Mouse (Mus musculus): Measurements from ENCODE around the gene Tmem104. TPM values are rescaled to one million over a fixed set of nuclear protein-coding genes. Genes with fewer than 3 reads are reported as not detected.

Tmem104 gene
- polyA plus RNA-seq, 1 experiment from 2014 or later: 15.1 TPM

DNA sequence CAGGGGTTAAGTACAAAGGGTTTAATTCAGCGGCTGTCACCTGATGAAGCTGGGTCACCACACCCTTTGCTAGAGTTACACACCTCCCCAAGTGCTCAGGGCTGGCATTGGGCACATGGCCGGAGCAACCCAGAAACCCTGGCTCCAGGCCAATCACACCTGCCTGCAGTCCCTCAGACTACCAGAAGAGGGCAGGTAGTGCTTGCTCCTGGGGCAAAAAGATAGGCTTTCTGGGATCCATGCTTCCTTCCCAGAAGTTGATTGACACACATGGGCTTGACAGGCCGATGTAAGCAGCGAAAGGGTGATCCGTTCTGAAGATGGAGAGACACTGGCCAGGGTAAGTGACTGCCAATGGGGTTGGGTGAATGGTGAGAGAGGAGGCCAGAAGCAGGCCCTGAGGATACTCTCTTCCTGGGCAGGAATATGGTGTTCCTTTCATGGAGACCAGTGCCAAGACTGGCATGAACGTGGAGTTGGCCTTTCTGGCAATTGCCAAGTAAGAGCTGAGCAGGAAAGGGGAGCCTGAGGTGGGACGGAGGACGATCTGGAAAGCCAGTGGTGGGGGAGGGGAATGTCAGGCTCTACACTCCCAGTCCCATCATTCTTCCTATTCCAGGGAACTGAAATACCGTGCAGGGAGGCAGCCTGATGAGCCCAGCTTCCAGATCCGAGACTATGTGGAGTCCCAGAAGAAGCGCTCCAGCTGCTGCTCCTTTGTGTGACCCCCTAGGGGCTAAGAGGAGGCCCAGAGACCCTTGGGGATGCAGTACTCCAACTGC is 27.1 kb upstream of the Tmem104 start:
- Histone ChIP-seq H3K27ac (replicated peaks) (no peak overlapping the region), H3K36me3 (no peaks in the 10 kb centered on the region), H3K9me3 (0 out of 2 replicates have a peak, but pooled peaks cover 4% of the 10 kb centered on the region), H3K4me3 (no peak overlapping the region), H3K4me2 (no peak overlapping the region), H3K27me3 (peaks cover 48% of the 10 kb centered on the region), H3K9ac (no peak overlapping the region), H3K4me1 (replicated peaks) (peaks cover 28% of the 10 kb centered on the region)
- 42% methylated on average over 11 of the region's 11 CpGs for WGBS
- ATAC-seq (ENCODE audit: low FRiP score, low read depth): no peak

DNA sequence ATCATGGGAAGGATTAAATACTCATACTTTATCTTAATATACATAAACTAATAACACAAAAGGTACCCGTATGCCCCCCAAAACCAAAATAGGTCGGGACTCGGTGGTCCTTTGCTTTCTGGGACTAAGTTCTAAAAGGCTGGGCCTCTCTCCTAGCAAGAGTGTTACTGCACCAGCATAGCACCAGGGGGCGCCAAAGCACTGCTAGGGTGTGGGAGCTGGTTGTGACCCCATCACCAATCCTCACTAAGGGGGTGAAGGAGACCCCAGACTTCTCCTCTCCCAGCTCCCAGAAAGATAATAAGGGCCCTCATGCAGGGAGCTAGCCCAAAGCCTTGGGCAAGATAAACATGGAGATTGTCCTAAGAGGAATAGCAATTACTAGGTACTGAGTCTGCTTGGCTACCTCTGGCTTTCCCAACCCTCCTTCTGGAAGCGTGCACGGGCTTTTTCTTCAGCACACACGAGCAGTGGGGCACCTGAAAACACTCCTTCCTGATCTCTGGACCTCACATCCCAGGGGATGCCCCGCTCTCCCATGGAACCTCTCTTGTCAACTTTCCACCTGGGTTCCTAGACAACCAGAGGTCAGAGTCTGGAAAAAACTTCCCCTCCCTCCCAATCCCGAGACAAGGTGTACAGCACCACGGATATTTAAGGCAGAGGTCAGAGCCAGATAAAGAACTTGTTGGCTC is 26.3 kb upstream of the Tmem104 start:
- Histone ChIP-seq H3K27ac (replicated peaks) (no peak overlapping the region), H3K4me3 (no peak overlapping the region), H3K4me2 (no peak overlapping the region), H3K4me1 (replicated peaks) (peaks cover 28% of the 10 kb centered on the region), H3K9ac (no peak overlapping the region), H3K9me3 (0 out of 2 replicates have a peak, but pooled peaks cover 4% of the 10 kb centered on the region), H3K36me3 (no peaks in the 10 kb centered on the region), H3K27me3 (peaks cover 42% of the 10 kb centered on the region)
- WGBS: 32% methylated on average over 10 of the region's 10 CpGs
- no peak for ATAC-seq (ENCODE audit: low FRiP score, low read depth)

DNA sequence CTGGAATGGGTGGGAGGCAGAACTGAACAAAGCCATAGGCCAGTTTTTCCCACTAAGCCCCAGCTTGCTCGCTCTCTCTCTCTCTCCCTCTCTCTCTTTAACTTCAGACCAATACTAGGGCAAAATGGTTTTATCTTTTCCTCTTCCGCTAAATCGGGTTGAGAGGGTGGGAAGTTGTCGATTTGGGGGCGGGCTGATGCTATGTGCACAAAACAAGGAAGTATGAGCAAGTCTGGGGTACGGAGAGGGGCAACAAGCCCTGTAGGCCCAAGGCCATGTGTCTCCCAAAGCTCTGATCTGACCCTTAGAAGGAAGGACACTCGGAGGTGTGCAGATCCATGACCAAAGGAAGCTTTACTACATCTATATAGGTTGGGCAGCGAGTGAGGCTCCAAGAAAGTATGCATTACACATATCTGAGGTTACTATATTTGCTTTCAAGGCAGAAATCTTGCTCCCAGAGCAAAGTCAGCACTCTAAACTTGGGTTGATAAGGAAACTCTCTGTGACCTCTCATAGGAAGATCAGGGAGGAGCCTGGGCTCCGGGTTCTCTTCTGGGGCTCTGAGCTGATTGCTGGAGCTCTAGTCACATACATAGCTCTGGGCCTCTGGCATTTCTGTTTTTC is 25.6 kb upstream of the Tmem104 start:
- H3K27me3 ChIP-seq: peaks cover 37% of the 10 kb centered on the region
- H3K4me3 ChIP-seq: no peak overlapping the region
- H3K9ac ChIP-seq: no peak overlapping the region
- 67% methylated on average over 9 of the region's 9 CpGs for WGBS
- H3K4me2 ChIP-seq: no peak overlapping the region
- H3K4me1 ChIP-seq (replicated peaks): peaks cover 28% of the 10 kb centered on the region
- no peak for ATAC-seq (ENCODE audit: low FRiP score, low read depth)
- no peak overlapping the region for H3K27ac ChIP-seq (replicated peaks)
- H3K36me3 ChIP-seq: no peaks in the 10 kb centered on the region
- H3K9me3 ChIP-seq: 0 out of 2 replicates have a peak, but pooled peaks cover 4% of the 10 kb centered on the region

DNA sequence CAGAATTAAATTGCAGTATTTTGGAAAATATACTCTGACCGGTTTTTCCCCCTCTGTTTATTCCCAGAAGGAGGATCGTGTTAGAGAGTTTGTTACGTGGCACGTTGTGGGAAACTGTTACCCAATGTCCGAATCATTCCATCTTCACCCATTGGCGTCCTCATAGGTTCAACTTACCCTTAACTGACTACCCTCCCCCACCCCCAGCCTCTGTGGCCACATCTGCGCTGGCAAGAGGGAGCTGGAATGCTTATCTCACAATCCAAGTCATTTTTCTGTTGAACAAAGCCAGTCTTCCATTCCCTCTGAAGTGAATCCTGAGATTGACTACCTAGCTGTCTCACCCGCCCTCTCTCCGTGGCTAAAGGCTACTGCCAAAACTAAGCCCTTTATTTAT is 25.1 kb upstream of the Tmem104 start:
- Histone ChIP-seq H3K9me3 (0 out of 2 replicates have a peak, but pooled peaks cover 4% of the 10 kb centered on the region), H3K4me3 (no peak overlapping the region), H3K36me3 (no peaks in the 10 kb centered on the region), H3K4me1 (replicated peaks) (peaks cover 28% of the 10 kb centered on the region), H3K27me3 (peaks cover 34% of the 10 kb centered on the region), H3K9ac (no peak overlapping the region), H3K4me2 (peak overlapping the region; percentile 54), H3K27ac (replicated peaks) (0 out of 2 replicates have a peak overlapping the region, but pooled peaks have one; percentile 52)
- WGBS: 24% methylated on average over 9 of the region's 9 CpGs
- ATAC-seq (ENCODE audit: low FRiP score, low read depth): no peak

DNA sequence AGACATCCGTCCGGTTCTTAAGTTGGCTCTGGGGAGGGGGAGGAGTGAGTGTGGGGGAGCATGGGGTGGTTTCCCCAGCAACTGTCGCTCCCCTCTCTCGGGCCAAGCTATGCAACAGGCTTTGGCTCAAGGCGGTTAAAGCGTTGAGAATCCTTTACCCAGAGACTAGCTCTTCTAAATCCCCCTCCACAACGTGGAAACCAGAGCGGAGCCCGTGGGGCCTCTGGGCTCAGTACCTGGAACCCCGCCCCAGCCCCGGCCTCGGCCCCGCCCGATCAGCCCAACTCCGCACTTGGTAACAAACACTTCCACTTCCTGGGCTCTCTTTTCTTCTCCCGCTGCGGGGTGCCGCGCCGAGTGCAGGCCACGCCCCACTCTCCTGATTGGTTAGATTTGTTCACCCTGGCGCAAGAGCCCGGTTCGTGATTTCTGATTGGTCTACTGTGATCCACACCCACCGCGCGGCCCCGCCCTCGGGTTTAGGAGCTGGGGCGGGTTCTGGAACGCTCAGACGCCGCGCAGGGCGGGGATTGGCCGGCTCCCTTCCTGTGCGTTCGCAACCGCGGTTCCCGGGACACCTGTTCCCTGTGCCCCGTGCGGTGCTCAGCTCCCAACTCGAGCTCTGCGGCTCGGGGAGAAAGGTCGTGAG is 24.3 kb upstream of the Tmem104 start, which contains the start of gene Slc9a3r1:
Gene Slc9a3r1, plus strand, starts transcription at position 510 of the 649 bp plus-strand sequence.
- Histone ChIP-seq H3K4me3 (peak within 1 kb of the TSS; percentile 49), H3K4me1 (replicated peaks) (peaks cover 28% of the 10 kb centered on the region)

DNA sequence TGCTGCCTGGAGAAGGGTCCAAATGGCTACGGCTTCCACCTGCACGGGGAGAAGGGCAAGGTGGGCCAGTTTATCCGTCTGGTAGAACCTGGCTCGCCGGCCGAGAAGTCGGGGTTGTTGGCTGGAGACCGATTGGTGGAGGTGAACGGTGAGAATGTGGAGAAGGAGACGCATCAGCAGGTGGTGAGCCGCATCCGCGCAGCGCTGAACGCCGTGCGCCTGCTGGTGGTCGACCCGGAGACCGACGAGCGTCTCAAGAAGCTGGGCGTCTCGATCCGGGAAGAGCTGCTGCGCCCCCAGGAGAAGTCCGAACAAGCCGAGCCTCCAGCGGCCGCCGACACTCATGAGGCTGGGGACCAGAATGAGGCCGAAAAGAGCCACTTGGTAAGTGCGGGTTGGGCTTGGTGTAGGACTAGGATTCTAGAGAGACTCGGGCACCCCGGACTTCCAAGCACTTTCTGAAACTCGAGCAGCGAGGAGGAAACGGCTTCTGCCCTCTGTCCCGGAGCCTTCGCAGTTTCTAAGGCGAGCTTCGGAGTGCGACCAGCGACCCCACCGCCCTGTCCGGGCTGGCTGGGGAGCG is 23.6 kb upstream of the Tmem104 start:
- Histone ChIP-seq H3K4me2 (peak overlapping the region; percentile 54), H3K4me3 (peak overlapping the region; percentile 49), H3K9ac (peak overlapping the region; percentile 49), H3K27me3 (peaks cover 34% of the 10 kb centered on the region), H3K27ac (replicated peaks) (peak overlapping the region; percentile 40; the same call in 1 of the 2 replicates), H3K36me3 (no peaks in the 10 kb centered on the region), H3K4me1 (replicated peaks) (peaks cover 28% of the 10 kb centered on the region), H3K9me3 (0 out of 2 replicates have a peak, but pooled peaks cover 4% of the 10 kb centered on the region)
- WGBS: under 1% methylated on average over 47 of the region's 47 CpGs
- 0 out of 2 replicates have a peak, but pooled peaks have one; percentile 9 for ATAC-seq (ENCODE audit: low FRiP score, low read depth)

More for the DNA sequence above, 24.3 kb upstream of the Tmem104 start, which contains the start of gene Slc9a3r1:
- Histone ChIP-seq H3K9me3 (0 out of 2 replicates have a peak, but pooled peaks cover 4% of the 10 kb centered on the region), H3K9ac (peak within 1 kb of the TSS; percentile 49), H3K27ac (replicated peaks) (peak within 1 kb of the TSS; percentile 52), H3K4me2 (peak within 1 kb of the TSS; percentile 54), H3K36me3 (no peaks in the 10 kb centered on the region), H3K27me3 (peaks cover 34% of the 10 kb centered on the region)
- under 1% methylated on average over 47 of the region's 47 CpGs for WGBS
- ATAC-seq (ENCODE audit: low FRiP score, low read depth): peak; percentile 92

DNA sequence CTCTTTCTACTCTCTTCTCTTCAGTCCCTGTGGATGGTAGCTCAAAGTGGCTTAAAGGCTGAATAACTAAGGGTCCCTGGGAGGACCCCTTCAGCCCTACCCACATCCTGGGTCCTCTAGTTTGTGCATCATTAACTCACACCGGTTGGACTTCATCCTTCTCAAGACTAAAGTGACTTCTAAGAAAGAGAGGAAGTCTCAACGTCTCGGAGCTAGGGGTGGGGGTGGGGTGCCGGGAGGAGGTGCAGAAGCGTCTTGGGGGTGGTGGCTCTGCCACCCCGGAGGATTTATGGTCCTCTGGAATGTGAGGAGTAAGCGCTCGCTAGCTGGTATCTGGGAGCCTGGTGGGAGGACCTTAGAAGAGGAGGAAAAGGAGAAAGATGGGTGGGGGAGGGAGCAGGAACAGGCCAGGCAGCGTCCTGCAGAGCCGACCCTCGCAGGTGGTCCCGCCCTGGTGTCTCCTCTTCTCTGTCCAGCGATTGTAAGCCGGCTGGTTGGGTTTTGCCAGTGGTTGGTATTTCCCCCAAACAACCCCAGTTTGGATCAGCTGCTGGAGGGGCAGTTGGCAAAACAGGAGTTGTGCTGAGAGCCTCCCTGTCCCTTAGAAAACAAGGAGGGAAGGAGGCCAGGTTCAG is 22.8 kb upstream of the Tmem104 start:
- Histone ChIP-seq H3K36me3 (no peaks in the 10 kb centered on the region), H3K9me3 (no peaks in the 10 kb centered on the region), H3K4me1 (replicated peaks) (peaks cover 28% of the 10 kb centered on the region), H3K9ac (peak overlapping the region; percentile 49), H3K27ac (replicated peaks) (peak overlapping the region; percentile 40; the same call in 1 of the 2 replicates), H3K4me2 (peak overlapping the region; percentile 54), H3K27me3 (peaks cover 34% of the 10 kb centered on the region), H3K4me3 (peak overlapping the region; percentile 49)
- WGBS: under 1% methylated on average over 14 of the region's 14 CpGs
- ATAC-seq (ENCODE audit: low FRiP score, low read depth): no peak

DNA sequence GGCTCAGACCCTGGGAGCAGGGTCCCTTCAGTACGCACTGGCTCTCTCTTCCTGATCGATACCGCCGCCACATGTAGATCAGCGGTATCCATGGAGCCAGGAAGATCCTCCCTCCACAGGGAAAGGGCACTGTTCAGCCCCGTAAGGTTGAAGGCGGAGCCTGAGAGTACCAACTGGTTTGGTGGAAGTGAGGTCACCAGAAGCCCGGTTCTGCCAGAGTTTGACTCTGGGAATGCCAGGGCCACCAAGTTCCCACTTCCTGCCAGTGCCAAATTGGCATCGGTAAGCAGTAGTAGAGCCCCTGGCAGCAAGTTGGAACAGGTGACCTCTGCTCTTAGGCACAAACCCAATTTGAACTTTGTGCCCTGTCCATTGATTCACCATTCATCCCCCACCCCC is 22.3 kb upstream of the Tmem104 start:
- 0 out of 2 replicates have a peak, but pooled peaks have one; percentile 10 for ATAC-seq (ENCODE audit: low FRiP score, low read depth)
- Histone ChIP-seq H3K9me3 (no peaks in the 10 kb centered on the region), H3K4me1 (replicated peaks) (peaks cover 28% of the 10 kb centered on the region), H3K27me3 (peaks cover 34% of the 10 kb centered on the region), H3K9ac (peak overlapping the region; percentile 49; the same call in 1 of the 2 replicates), H3K27ac (replicated peaks) (peak overlapping the region; percentile 40; the same call in 1 of the 2 replicates), H3K4me2 (peak overlapping the region; percentile 54), H3K4me3 (peak overlapping the region; percentile 49), H3K36me3 (no peaks in the 10 kb centered on the region)
- WGBS: 1% methylated on average over 9 of the region's 9 CpGs

DNA sequence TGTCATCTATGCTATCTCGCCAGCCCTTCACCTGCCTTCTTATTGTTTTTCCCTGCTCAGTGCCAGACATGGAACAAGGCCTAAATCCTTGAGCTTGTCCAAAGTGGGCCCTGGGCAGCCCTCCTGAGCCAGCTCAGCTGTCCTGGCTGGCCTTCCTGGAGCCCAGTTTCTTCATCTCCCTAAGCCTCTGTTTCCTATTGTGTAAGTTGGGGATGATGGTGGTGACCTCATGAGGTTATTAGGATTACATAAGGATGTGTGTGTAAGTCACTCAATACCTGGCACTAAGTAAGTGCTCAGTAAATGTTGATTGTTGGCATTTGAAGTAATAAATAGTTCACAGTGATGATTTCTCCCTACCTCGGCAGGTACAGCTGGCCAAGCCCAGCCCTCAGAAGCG is 20.5 kb upstream of the Tmem104 start:
- 85% methylated on average over 3 of the region's 3 CpGs for WGBS
- no peak for ATAC-seq (ENCODE audit: low FRiP score, low read depth)

DNA sequence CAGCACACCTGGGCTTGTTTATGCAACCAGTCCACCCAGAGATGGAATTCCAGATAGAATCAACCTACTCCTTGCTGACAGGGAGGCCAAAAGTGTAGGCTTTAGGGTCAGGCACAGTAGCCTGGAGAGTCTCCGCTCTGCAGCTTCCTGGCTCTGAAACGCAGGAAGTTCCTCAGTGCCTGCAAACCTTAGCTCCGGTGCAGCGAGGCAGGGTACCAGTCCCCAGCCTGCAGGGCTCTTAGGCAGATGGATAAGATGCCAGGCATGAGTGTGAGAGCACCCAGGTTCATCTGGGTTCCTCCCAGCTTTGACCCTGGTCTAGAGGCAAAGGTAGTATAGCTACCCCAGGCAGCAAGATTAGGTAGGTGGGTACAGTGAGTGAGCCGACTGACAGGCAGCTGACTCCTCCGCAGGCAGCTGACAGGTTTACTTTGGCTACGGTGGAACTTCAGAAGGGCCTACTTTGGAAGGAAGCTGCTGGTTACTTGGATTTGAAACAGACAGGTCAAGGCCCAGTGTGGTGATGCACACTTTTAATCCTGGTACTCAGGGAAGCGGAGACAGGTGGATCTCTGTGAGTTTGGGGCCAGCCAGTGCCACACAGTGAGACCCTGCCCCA is 19.5 kb upstream of the Tmem104 start:
- no peak for ATAC-seq (ENCODE audit: low FRiP score, low read depth)
- 87% methylated on average over 8 of the region's 8 CpGs for WGBS

More for the DNA sequence above, 20.5 kb upstream of the Tmem104 start:
- Histone ChIP-seq H3K4me3 (no peak overlapping the region), H3K9ac (no peak overlapping the region), H3K27me3 (peaks cover 26% of the 10 kb centered on the region), H3K36me3 (no peaks in the 10 kb centered on the region), H3K4me2 (no peak overlapping the region; the same call in 1 of the 2 replicates), H3K9me3 (no peaks in the 10 kb centered on the region), H3K27ac (replicated peaks) (no peak overlapping the region), H3K4me1 (replicated peaks) (peaks cover 35% of the 10 kb centered on the region)

More for the DNA sequence above, 19.5 kb upstream of the Tmem104 start:
- H3K4me2 ChIP-seq: peak overlapping the region; percentile 6; the same call in 1 of the 2 replicates
- H3K4me1 ChIP-seq (replicated peaks): peaks cover 39% of the 10 kb centered on the region
- H3K36me3 ChIP-seq: no peaks in the 10 kb centered on the region
- H3K9me3 ChIP-seq: no peaks in the 10 kb centered on the region
- peaks cover 18% of the 10 kb centered on the region for H3K27me3 ChIP-seq
- no peak overlapping the region for H3K27ac ChIP-seq (replicated peaks)
- H3K4me3 ChIP-seq: no peak overlapping the region
- H3K9ac ChIP-seq: no peak overlapping the region
